Mouse (Mus musculus): ENCODE measurements around the gene Gpam.
"Not testable (repeated sequence)": the region's sequence is repeated elsewhere in the genome, so short reads cannot be mapped to it uniquely, and the experiment has no call there.

Gpam gene

GRCm38 (mm10) chr19:55127072-55127718 is at the start of gene Gpam:
Gene Gpam, minus strand, starts transcription at chr19:55127238.
- DNase-seq (ENCODE audit: low spot score) = no peak

DNA sequence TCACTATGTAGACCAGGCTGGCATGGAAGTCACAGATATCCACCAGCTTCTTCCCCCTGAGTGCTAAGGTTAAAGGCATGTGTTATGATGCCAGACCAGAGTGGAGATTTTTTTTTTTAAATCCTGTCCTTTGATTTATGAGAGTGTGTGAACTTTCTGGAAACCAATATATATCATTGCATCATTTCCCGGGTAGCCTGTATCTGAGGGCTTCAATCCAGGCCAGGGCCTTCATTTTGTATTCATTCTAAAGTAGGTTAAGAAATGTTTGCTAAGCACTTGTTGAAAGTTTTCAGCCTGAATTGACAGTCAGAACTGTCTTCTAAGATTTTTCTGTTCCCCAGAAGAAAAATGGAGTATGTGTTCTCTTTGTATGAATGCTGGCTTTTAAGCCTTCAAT is 44.5 kb upstream of the Gpam start:
- no peak for DNase-seq (ENCODE audit: low spot score)

GRCm38 (mm10) chr19:55170399-55170798 is 43.4 kb upstream of the Gpam start:
- no peak for DNase-seq (ENCODE audit: low spot score)

DNA sequence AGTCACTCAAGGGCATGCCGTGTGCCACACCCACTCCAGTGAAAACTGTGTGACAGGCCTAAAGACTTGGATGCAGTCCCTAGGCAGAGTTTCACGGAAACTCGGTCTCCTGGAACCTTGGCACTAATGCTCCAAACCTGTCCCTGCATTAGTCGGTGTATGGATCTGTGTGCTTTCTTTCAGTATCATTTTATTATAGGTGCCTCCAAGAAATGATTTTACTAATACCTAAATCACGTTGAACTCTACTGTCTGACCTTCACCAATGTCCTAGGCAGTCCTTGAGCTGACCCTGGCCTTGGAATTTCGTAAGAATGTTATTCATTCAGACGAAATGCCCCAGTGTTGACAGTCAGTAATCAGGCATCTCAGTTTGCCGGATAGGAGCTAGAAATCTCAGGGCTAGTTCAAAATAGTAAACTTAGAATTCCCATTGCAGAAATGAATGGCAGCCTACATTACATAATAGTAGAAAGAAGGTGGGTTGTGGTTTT is 42.2 kb upstream of the Gpam start:
- DNase-seq (ENCODE audit: low spot score) = not testable (repeated sequence)

DNA sequence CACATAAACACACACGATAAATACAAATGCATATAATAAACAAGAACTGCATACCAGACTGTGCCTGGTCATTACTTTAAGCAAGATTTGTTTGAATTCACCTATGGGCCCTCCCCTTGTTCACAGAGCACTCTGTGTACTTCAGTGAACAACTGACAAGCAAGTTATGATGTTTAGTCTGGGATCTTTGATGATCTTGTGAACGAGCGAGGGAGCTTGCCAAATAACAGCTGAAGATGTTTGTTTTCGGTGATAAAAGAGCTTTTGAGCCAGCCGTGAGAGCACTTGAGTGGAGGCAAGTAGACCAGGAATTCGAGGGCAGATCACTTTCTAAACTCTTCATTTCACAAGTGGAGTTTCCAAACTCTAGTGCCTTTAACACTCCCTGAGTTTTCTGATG is 41.3 kb upstream of the Gpam start:
- DNase-seq (ENCODE audit: low spot score) = no peak

DNA sequence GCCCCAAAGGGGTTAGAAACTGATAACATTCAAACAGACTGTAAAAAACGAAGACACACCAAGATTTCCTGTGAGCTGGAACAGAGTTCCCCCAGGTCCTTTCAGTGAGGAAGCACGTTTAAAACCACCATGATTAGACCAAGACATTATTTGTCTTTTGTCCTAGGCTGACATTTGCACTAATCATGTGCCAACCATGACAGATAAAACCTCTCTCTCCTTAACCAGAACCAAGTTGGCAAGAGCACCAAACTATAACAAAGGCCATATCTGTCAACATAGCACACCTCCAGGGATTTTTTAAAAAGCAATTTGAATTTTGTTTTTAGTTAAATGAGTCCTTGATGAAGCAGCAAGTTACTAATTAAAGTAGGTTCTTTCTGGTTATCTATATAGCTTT is 40.7 kb upstream of the Gpam start:
- DNase-seq (ENCODE audit: low spot score) = no peak

DNA sequence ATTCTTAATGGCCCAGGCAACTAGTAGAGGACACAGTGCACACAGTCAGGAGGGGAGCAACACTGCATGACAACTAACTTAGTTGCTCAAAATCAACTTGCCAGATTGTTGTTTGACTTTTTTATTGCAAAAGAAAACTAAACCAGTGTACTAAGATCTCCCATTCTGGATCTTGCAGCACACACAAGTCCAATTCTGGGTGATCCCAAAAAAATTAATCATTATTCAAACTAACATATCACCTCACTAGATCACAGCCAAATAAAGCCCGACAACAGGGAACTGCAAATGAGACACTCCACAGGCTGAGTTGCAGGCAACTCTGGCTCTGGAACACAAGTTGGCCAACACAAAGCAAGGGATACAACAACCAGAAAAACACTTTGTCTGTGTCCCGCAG is 39.7 kb upstream of the Gpam start:
- no peak for DNase-seq (ENCODE audit: low spot score)

DNA sequence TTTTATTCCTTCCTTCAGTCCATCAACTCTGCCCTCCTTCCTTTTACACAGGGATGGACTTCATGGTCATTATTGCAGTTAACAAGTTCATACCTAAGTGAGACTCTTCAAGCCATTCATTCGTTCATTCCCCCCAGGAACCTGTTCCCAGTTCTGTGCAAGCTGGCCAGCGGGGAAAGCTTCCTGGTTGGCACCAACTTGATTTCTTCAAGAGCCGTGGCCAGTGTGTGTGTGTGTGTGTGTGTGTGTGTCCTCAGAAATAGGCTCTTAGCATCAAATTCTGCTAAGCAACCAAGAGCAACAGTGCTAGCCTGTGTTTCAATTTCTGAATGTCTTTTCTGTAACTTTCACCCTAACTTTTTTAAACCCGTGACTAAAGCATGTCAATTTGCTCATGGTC is 38.9 kb upstream of the Gpam start:
- DNase-seq (ENCODE audit: low spot score) = no peak

DNA sequence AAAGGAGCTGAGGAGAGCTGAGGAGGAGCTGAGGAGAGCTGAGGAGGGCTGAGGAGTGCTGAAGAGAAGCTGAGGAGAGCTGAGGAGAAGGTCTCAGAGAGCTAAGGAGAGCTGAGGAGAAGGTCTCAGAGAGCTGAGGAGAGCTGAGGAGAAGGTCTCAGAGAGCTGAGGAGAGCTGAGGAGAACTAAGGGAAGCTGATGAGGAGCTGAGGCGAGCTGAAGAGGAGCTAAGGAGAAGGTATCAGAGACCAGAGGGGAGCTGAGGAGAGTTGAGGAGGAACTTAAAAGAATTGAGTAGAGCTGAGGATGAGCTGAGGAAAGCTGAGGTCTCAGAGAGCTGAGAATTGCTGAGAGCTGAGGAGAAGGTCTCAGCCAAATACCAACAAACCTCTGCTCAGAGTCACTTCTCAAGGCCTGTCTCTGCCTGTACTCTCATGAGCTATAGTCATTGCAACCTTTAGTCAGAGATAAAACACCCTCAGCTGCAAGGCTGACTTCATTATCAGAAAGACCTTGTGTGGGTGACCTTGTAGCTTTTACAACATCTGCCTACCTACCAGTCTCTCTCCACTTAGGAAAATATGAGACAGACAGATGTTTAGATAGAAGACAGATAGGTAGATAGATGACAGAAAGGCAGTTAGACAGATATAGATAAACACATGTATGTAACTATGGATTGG is 38.3 kb upstream of the Gpam start:
- DNase-seq (ENCODE audit: low spot score) = no peak

- no peak for DNase-seq (ENCODE audit: low spot score)
Measured at GRCm38 (mm10) chr19:55164162-55164561, 37.1 kb upstream of the Gpam start.

DNA sequence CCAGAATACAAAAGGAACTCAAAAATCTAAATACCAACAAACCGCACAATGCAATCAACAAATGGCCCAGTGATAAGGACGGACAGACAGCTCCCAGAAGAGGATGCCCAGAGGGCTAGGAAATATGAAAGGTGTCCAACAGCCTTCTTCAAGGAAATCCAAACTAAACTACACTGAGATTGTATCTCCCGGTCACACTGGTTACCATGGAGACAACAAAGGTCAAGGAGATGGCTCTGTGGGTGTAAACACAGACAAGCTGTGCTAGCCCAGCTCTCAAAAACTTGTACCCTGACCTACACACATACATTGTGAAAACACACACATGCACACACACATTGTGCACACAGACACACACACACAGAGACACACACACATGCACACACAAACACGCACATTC is 35.2 kb upstream of the Gpam start:
- DNase-seq (ENCODE audit: low spot score) = no peak

- no peak for DNase-seq (ENCODE audit: low spot score)
Measured at GRCm38 (mm10) chr19:55159826-55160225, 32.8 kb upstream of the Gpam start.

- peak; percentile 30 for DNase-seq (ENCODE audit: low spot score)
Measured at GRCm38 (mm10) chr19:55158606-55159005, 31.6 kb upstream of the Gpam start.

GRCm38 (mm10) chr19:55157029-55157428 is 30.0 kb upstream of the Gpam start:
- DNase-seq (ENCODE audit: low spot score) = no peak

GRCm38 (mm10) chr19:55152983-55153382 is 25.9 kb upstream of the Gpam start:
- no peak for DNase-seq (ENCODE audit: low spot score)

- DNase-seq (ENCODE audit: low spot score) = not testable (repeated sequence)
Measured at GRCm38 (mm10) chr19:55152274-55152673, 25.2 kb upstream of the Gpam start.

- no peak for DNase-seq (ENCODE audit: low spot score)
Measured at GRCm38 (mm10) chr19:55149646-55150045, 22.6 kb upstream of the Gpam start.

GRCm38 (mm10) chr19:55148109-55148508 is 21.1 kb upstream of the Gpam start:
- no peak for DNase-seq (ENCODE audit: low spot score)

GRCm38 (mm10) chr19:55147568-55147967 is 20.5 kb upstream of the Gpam start:
- no peak for DNase-seq (ENCODE audit: low spot score)

GRCm38 (mm10) chr19:55145136-55145535 is 18.1 kb upstream of the Gpam start:
- DNase-seq (ENCODE audit: low spot score) = no peak

DNA sequence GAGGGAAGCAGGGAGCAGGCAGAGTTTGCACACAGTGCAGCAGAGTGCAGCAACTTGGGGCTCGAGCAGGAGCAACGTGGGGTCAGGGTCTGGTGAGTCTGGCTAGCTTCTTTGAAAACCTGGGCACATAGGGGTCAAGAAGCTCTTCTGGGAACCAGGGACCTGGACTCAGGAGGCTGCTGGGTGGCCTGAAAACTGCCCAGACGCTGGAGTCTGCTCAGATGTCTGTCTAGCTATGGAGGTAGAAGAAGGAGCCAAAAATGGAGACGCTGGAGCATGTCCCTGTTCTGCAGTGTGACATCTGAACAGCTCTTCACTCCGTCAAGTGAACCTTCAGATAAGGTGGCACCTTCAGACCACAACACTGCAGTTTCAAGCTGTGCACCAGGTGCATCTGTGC is 17.7 kb upstream of the Gpam start:
- DNase-seq (ENCODE audit: low spot score) = no peak

- no peak for DNase-seq (ENCODE audit: low spot score)
Measured at GRCm38 (mm10) chr19:55143391-55144300, 16.6 kb upstream of the Gpam start.

GRCm38 (mm10) chr19:55139301-55139700 is 12.3 kb upstream of the Gpam start:
- no peak for DNase-seq (ENCODE audit: low spot score)

Data from ovary, postnatal 14 days (tissue).